Mouse (Mus musculus) monocyte, adult 2 months (primary cell): ENCODE results near the gene Rpusd4.

Experiments used
- DNase-seq, 2 experiments: peaks; one replicate each; pipeline ENCODE4 v3.0.0; 2022; ENCODE audit warnings: low spot score in 2 of 2, low read depth in 1 of 2

Rpusd4 gene

GRCm38 (mm10) chr9:35284351-35284750 lies 16.7 kb downstream of the Rpusd4 start:
- DNase-seq: no peak

- no peak for DNase-seq
Observed at GRCm38 (mm10) chr9:35286351-35286750, 18.7 kb downstream of the Rpusd4 start.

GRCm38 (mm10) chr9:35289992-35290391 lies 22.3 kb downstream of the Rpusd4 start:
- no peak for DNase-seq

GRCm38 (mm10) chr9:35290417-35290816 lies 22.8 kb downstream of the Rpusd4 start:
- no peak for DNase-seq

- no peak for DNase-seq
Observed at GRCm38 (mm10) chr9:35290916-35291315, 23.3 kb downstream of the Rpusd4 start.

- no peak for DNase-seq
Observed at GRCm38 (mm10) chr9:35293465-35293864, 25.8 kb downstream of the Rpusd4 start.

GRCm38 (mm10) chr9:35297791-35298190 lies 30.1 kb downstream of the Rpusd4 start:
- DNase-seq: no peak

- no peak for DNase-seq
Observed at GRCm38 (mm10) chr9:35302172-35302571, 34.5 kb downstream of the Rpusd4 start.

GRCm38 (mm10) chr9:35307461-35307860 lies 39.8 kb downstream of the Rpusd4 start:
- no peak for DNase-seq

- DNase-seq: no peak
Observed at GRCm38 (mm10) chr9:35310377-35310776, 42.7 kb downstream of the Rpusd4 start.

- no peak for DNase-seq
Observed at GRCm38 (mm10) chr9:35312516-35312915, 44.9 kb downstream of the Rpusd4 start.

GRCm38 (mm10) chr9:35313601-35314000 lies 45.9 kb downstream of the Rpusd4 start:
- DNase-seq: no peak

GRCm38 (mm10) chr9:35314254-35314653 lies 46.6 kb downstream of the Rpusd4 start:
- DNase-seq: no peak

GRCm38 (mm10) chr9:35316771-35317211 lies 49.1 kb downstream of the Rpusd4 start:
- DNase-seq: no peak

- DNase-seq: no peak
Observed at GRCm38 (mm10) chr9:35317233-35317980, 49.7 kb downstream of the Rpusd4 start.

GRCm38 (mm10) chr9:35318537-35319172 lies 51.0 kb downstream of the Rpusd4 start:
- DNase-seq: no peak

GRCm38 (mm10) chr9:35320288-35320687 lies 52.6 kb downstream of the Rpusd4 start:
- no peak for DNase-seq

GRCm38 (mm10) chr9:35323974-35324373 lies 56.3 kb downstream of the Rpusd4 start:
- no peak for DNase-seq

GRCm38 (mm10) chr9:35324571-35324970 lies 56.9 kb downstream of the Rpusd4 start:
- no peak for DNase-seq

GRCm38 (mm10) chr9:35326644-35327263 lies 59.1 kb downstream of the Rpusd4 start:
- no peak for DNase-seq
